Mouse (Mus musculus) heart, embryonic 12.5 days (tissue): ENCODE data around the gene Arcn1. TPM values are rescaled to one million over a fixed set of nuclear protein-coding genes. Genes with fewer than 3 reads are reported as not detected.

Source experiments
- ATAC-seq: fragments of 200-750 bp; cut with Nextera tagmentation; 2 replicates; pipeline ENCODE4 v1.8.0; 2017; ENCODE audit warnings: moderate TSS enrichment, moderate library complexity; ENCODE audit not compliant: insufficient number of reproducible peaks, low FRiP score
- H3K27ac ChIP-seq: fragments of 300-500 bp; sonication (generic); 2 replicates; pipeline ENCODE4 v1.5.1; 2016; ENCODE audit warnings: mild to moderate bottlenecking, moderate library complexity; ENCODE audit not compliant: poor library complexity, severe bottlenecking
- H3K27me3 ChIP-seq: fragments of 300-500 bp; sonication (generic); replicated peaks from 2 replicates; pipeline ENCODE4 v1.6.1; 2016; ENCODE audit warnings: mild to moderate bottlenecking, moderate library complexity
- H3K36me3 ChIP-seq: fragments of 300-500 bp; sonication (generic); 2 replicates; pipeline ENCODE4 v1.6.1; 2016; ENCODE audit warnings: mild to moderate bottlenecking, moderate library complexity
- H3K4me1 ChIP-seq: fragments of 300-500 bp; sonication (generic); replicated peaks from 2 replicates; pipeline ENCODE4 v1.6.1; 2016; ENCODE audit warnings: mild to moderate bottlenecking
- H3K4me2 ChIP-seq: fragments of 300-500 bp; sonication (generic); 2 replicates; pipeline ENCODE4 v1.6.1; 2016; ENCODE audit warnings: mild to moderate bottlenecking, moderate library complexity
- H3K4me3 ChIP-seq: fragments of 300-500 bp; sonication (generic); 2 replicates; pipeline ENCODE4 v1.5.1; 2016; ENCODE audit warnings: mild to moderate bottlenecking
- H3K9ac ChIP-seq: fragments of 300-500 bp; sonication (generic); 2 replicates; pipeline ENCODE4 v1.6.1; 2016; ENCODE audit warnings: mild to moderate bottlenecking, moderate library complexity
- H3K9me3 ChIP-seq: fragments of 300-500 bp; sonication (generic); replicated peaks from 2 replicates; pipeline ENCODE4 v1.6.1; 2016; ENCODE audit warnings: mild to moderate bottlenecking, moderate library complexity
- WGBS: fragments of 180-500 bp; shearing (Covaris S2); methylation state at CpG from one replicate; pipeline ENCODE4 v1.1.7; 2016; 5-methylcytosine and 5-hydroxymethylcytosine counted together
- polyA plus RNA-seq: library from polyadenylated mRNA; unstranded; fragments of >200 nt; fragmentation: Nextera tagmentation; extraction: Ambion mirVana; gene quantifications from 2 replicates; pipeline ENCODE4 v1.2.1, GENCODE M21; 2016

The Arcn1 gene
- polyA plus RNA-seq, 1 experiment from 2014 or later: 151 TPM

DNA sequence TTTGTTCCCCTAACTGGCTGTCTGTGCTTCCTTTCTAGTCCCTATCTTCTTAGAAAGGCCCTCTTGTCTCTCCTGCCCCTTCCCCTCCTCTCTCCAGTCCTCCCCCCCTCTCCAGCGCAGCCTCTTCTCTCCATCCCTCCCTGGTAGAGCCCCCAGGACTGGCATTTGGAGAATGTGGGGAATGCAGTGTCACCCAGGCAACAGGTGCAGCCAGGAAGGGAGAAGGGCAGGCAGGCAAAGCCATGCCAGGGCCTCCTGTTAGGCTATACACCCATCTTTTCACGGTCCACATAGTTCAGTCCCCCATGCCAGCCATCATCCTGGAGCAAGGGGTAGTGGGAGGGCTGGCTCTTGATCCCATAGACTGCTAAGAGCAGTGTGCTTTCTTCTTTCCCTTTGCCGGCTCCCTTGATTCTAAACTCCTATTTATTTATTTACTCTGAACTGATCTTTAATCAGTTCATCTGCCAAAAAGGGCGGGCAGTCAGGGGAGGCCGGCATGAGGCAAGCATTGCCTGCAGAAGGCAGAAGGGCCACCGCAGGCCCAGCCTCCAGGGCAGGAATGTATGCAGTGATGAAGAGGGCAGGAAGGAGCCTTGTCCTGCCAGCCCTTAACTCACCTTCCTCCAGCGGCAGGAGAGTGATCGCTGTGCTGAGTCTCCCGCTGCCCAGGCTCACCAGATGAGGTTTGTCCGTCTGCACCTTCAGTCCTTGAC is 41.1 kb downstream of the Arcn1 start:
- H3K27me3 ChIP-seq: no peaks in the 10 kb centered on the region
- peak overlapping the region; percentile 34; the same call in 1 of the 2 replicates for H3K9ac ChIP-seq
- 36% methylated on average over 10 of the region's 10 CpGs for WGBS
- no peak overlapping the region for H3K4me3 ChIP-seq
- no peaks in the 10 kb centered on the region for H3K9me3 ChIP-seq
- H3K36me3 ChIP-seq: peaks cover 5% of the 10 kb centered on the region; the same call in 1 of the 2 replicates
- peak overlapping the region; percentile 21; the same call in 1 of the 2 replicates for H3K4me2 ChIP-seq
- H3K27ac ChIP-seq: no peak overlapping the region
- no peak for ATAC-seq
- peaks cover 55% of the 10 kb centered on the region for H3K4me1 ChIP-seq

DNA sequence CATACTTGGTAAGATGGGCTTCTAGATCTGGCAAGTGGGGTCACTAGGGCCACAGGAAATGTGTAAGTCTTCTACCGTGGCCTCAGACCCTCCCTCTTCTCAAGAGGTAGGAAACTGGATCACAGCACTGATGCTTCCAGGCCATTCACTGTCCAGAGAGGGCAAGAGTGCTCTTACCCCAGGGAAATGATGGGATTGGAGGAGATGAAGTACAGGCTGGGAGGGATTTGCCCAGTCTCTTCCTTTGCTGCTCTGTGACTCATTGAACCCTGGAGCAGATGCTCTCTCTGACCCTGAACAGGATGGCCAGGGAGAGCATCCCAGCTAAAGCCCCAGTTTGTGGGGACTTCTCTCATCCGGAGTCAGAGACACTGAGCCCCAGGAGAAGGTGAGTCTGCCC is 43.0 kb downstream of the Arcn1 start:
- H3K36me3 ChIP-seq: peaks cover 5% of the 10 kb centered on the region; the same call in 1 of the 2 replicates
- no peak overlapping the region for H3K4me2 ChIP-seq
- no peak overlapping the region for H3K4me3 ChIP-seq
- H3K27ac ChIP-seq: no peak overlapping the region
- ATAC-seq: no peak
- 74% methylated on average over 2 of the region's 2 CpGs for WGBS
- H3K4me1 ChIP-seq: peaks cover 68% of the 10 kb centered on the region
- no peak overlapping the region for H3K9ac ChIP-seq
- H3K9me3 ChIP-seq: no peaks in the 10 kb centered on the region
- H3K27me3 ChIP-seq: no peaks in the 10 kb centered on the region

DNA sequence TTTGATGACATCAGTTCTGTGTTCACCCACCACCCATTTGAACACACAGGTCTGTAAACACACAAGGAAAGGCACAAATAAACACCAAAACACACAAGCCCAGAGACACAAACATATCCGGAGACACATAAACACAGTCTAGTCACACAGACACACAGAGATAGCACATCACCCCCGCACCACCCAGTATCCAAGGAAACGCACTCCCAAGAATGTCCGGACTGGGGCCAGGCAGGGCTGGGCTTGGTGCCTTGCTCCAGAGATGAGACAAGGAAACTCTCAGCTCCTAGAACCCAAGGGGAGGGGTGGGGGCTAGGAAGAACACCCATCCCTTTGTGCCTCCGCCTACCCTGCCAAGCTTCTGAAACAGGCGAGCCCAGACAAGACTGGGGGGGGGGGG is 43.4 kb downstream of the Arcn1 start:
- Histone ChIP-seq H3K36me3 (peaks cover 6% of the 10 kb centered on the region; the same call in 1 of the 2 replicates), H3K9ac (no peak overlapping the region), H3K4me3 (no peak overlapping the region), H3K27ac (no peak overlapping the region), H3K27me3 (no peaks in the 10 kb centered on the region), H3K4me2 (no peak overlapping the region), H3K9me3 (no peaks in the 10 kb centered on the region), H3K4me1 (peaks cover 72% of the 10 kb centered on the region)
- 41% methylated on average over 6 of the region's 6 CpGs for WGBS
- no peak for ATAC-seq

DNA sequence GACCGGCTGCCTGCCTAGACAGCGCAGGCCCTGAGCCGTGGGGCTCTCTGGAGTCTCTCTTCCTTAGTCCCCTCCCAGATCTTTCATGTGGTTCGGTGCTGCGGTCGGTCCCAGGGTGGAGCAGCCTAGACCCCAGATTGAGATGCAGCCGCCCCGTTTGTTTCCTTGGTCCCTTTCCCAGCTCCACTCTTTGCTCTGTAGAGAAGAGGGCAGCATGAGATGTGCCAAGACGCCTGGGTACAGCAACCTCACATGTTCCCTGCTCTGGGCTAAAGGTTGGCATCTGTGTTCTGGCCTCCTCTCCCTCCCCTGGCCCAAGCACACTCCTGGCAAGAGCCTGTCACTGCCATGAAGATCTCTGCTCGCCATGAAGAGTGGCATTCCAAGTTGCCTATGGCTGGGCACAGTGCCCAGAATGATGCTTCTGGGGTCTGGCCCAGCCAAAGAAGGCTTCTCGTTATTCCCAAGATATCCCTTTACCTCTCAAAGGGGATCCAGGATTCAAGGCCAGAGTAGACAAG is 44.1 kb downstream of the Arcn1 start:
- Histone ChIP-seq H3K27me3 (no peaks in the 10 kb centered on the region), H3K9ac (no peak overlapping the region; the same call in 1 of the 2 replicates), H3K27ac (peak overlapping the region; percentile 64), H3K9me3 (no peaks in the 10 kb centered on the region), H3K4me2 (no peak overlapping the region), H3K4me1 (peaks cover 74% of the 10 kb centered on the region), H3K36me3 (peaks cover 7% of the 10 kb centered on the region; the same call in 1 of the 2 replicates), H3K4me3 (no peak overlapping the region)
- WGBS: 50% methylated on average over 11 of the region's 11 CpGs
- no peak for ATAC-seq

DNA sequence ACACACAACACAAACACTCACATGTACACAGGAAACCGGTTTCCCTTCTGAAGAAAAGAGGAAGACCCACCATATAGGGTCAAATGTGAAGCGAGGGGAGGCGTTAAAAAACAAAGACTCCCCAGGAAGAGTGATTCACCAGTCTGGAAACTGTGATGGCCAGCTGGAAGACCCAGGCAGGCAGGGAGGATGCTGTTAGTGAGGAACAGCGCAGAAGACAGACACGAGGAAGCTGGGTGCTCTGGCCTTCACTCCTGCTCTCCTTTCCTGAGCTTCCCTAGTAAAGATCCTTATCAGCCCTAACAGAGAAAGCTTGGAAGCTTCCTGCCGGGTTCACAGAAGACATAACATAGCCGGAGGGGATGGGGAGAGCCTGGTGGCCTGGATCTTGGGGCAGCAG is 44.6 kb downstream of the Arcn1 start:
- H3K4me1 ChIP-seq: peaks cover 74% of the 10 kb centered on the region
- no peak for ATAC-seq
- peaks cover 11% of the 10 kb centered on the region for H3K36me3 ChIP-seq
- H3K27me3 ChIP-seq: no peaks in the 10 kb centered on the region
- H3K4me3 ChIP-seq: no peak overlapping the region
- H3K9me3 ChIP-seq: no peaks in the 10 kb centered on the region
- H3K4me2 ChIP-seq: no peak overlapping the region
- peak overlapping the region; percentile 64 for H3K27ac ChIP-seq
- WGBS: 34% methylated on average over 7 of the region's 7 CpGs
- H3K9ac ChIP-seq: no peak overlapping the region

DNA sequence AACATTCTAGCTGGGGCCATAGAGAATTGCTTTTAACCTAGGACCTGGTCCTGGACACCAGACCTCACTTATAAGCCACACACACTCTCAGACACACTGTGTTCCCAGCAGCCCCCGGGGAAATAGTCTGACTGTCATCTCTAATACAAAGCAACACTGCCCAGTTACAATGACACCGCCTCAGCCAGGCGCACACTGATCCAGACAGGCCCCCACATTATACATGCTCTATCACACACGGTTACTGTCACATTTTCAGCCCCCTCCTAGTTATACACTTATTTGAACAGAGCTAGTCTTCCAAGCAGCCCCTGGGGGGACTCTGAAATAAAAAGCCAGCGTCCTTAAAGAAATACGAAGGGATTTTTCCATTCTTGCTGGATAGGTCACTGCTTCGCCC is 45.1 kb downstream of the Arcn1 start:
- H3K9me3 ChIP-seq: no peaks in the 10 kb centered on the region
- no peak overlapping the region for H3K4me2 ChIP-seq
- no peak overlapping the region for H3K9ac ChIP-seq
- 60% methylated on average over 7 of the region's 7 CpGs for WGBS
- peaks cover 15% of the 10 kb centered on the region for H3K36me3 ChIP-seq
- H3K4me1 ChIP-seq: peaks cover 74% of the 10 kb centered on the region
- H3K27ac ChIP-seq: peak overlapping the region; percentile 64; the same call in 1 of the 2 replicates
- no peaks in the 10 kb centered on the region for H3K27me3 ChIP-seq
- no peak overlapping the region for H3K4me3 ChIP-seq
- no peak for ATAC-seq

DNA sequence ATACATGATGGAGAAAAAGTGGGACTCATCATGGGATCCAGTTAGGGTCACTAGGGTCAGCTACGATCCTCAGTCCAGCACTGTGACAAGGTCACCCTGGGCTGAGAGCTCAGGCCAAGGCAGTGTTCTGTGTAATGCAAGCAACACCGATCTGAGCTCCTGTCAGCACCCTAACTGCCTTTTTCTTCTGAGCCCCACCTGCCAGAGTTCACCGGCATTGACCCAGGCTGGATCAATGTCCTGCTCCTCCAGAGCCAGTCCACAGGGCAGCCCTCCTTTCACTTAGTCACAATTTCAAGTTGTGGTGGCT is 45.8 kb downstream of the Arcn1 start:
- Histone ChIP-seq H3K27me3 (no peaks in the 10 kb centered on the region), H3K4me2 (peak overlapping the region; percentile 85), H3K9me3 (no peaks in the 10 kb centered on the region), H3K9ac (0 out of 2 replicates have a peak overlapping the region, but pooled peaks have one; percentile 79), H3K4me1 (peaks cover 68% of the 10 kb centered on the region), H3K4me3 (peak overlapping the region; percentile 74; the same call in 1 of the 2 replicates), H3K27ac (peak overlapping the region; percentile 28; the same call in 1 of the 2 replicates), H3K36me3 (peaks cover 23% of the 10 kb centered on the region)
- 48% methylated on average over 3 of the region's 3 CpGs for WGBS
- ATAC-seq: peak; percentile 7; the same call in 1 of the 2 replicates

DNA sequence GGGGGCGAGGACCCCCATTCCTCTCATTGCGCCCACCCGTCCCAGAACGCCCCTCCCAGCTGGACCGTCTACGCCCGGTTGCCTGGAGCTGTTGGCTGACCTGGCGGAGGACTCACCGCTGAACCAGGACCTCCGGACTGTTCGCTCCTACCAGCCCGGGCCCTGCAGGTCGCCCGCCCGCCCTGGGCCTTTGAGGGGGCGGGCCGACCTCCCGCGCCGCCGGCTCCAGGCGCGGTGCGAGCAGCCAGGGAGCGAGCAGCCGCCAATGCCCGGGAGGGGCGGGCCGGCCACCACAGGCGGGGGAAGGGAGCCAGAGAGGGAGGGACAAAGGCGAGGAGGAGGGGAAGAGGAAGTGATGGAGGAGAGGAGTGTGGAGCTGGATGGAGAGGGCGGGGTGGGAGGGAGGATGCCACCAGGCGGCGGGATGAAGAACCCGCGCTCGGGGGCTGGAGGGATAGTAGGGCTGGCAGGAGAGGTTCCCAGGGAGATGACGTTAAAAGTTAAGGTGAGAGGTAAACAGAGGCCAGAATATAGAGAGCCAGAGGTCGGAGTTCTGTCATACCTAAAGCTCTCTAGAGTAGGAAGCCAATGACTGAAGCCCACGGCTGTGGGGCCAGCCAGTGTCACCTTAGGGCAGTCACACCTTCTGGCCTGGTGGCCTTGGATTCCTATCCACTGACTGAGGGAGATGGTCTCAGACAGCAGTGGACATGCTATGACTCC is 46.3 kb downstream of the Arcn1 start:
- H3K4me1 ChIP-seq: peaks cover 63% of the 10 kb centered on the region

DNA sequence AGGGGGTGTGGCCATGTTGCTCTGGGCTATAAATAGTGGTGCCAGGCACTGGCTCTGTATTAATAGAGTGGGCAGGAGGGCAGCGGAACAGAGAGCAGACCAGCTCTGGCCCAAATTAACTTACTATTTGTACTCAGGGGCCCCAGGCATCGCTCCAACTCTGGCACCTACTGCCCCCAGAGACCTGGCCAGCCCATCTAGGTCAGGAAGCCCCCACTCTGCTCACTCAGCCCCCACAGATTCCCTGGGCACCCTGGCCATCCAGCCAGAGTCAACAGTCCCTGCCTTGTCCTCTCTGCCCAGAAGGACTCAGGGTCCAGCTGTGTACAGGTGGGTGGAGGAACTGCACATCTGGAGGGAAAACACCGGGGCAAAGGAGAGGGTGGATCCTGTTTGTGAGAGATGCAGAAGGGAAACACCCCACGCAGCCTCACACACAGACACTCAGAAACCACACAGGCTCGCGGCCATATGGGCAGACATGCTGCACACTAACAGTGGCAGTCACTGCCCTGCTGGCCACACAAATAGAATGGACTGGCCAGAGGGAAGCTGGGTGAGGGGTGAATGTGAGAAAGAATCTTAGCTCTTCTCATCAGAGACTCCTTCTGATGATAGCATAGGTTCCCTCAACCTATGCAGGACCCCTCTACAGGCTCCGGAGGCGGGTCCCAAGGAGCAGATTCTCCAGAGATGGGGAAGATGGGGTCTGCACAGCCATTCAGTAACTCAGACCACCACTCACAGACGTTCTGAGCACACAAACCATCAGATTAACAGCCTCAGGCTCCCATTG is 47.1 kb downstream of the Arcn1 start:
- WGBS: 17% methylated on average over 9 of the region's 9 CpGs
- Histone ChIP-seq H3K4me1 (peaks cover 58% of the 10 kb centered on the region), H3K4me2 (peak overlapping the region; percentile 85), H3K9me3 (no peaks in the 10 kb centered on the region), H3K4me3 (peak overlapping the region; percentile 74), H3K27ac (peak overlapping the region; percentile 63), H3K9ac (peak overlapping the region; percentile 79), H3K36me3 (peaks cover 31% of the 10 kb centered on the region), H3K27me3 (no peaks in the 10 kb centered on the region)
- ATAC-seq: peak; percentile 16; the same call in 1 of the 2 replicates

More for the DNA sequence above, 46.3 kb downstream of the Arcn1 start:
- peak overlapping the region; percentile 63 for H3K27ac ChIP-seq
- peak overlapping the region; percentile 79 for H3K9ac ChIP-seq
- peak overlapping the region; percentile 74 for H3K4me3 ChIP-seq
- H3K36me3 ChIP-seq: peaks cover 28% of the 10 kb centered on the region
- peak overlapping the region; percentile 85 for H3K4me2 ChIP-seq
- H3K9me3 ChIP-seq: no peaks in the 10 kb centered on the region
- no peaks in the 10 kb centered on the region for H3K27me3 ChIP-seq
- peak; percentile 84 for ATAC-seq
- under 1% methylated on average over 39 of the region's 40 CpGs for WGBS

DNA sequence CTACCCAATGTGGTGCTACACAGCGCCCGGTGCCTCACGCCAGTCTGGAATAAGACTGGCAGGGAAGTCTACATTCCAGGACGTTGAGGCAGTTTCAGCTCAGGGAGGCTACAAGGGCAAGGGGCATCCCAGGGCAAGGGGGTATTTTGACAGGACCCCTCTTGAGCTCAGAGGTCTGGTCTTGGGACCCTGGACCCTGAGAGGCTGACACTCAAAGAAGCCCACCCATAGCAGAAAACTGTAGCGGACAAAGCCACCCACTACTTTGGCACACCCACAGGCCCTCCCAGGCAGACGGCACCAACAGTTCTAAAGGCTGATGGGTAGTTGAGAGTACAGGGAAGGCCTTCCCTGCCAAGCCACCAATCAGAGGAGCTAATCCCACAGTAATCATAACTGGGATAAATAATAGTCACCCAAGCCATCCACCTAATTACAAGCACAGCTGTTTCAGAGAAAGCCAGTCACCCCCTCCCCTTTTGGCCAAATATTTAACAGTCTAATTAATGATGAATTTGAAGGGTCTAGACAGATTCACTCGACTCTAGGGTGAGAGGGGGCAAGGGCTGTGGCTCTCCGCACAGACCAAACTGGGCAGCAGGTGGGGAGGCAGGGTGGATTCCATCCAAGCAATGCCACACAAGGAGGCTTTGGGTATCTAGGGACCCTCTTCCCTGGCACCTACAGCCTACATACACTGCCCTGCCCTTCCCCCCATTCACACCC is 47.9 kb downstream of the Arcn1 start:
- Histone ChIP-seq H3K27me3 (no peaks in the 10 kb centered on the region), H3K27ac (no peak overlapping the region), H3K4me2 (peak overlapping the region; percentile 85), H3K4me3 (peak overlapping the region; percentile 74), H3K9ac (0 out of 2 replicates have a peak overlapping the region, but pooled peaks have one; percentile 79), H3K36me3 (peaks cover 38% of the 10 kb centered on the region), H3K4me1 (peaks cover 50% of the 10 kb centered on the region), H3K9me3 (no peaks in the 10 kb centered on the region)
- WGBS: 78% methylated on average over 8 of the region's 8 CpGs
- no peak for ATAC-seq
